Mouse (Mus musculus) embryonic fibroblast, embryonic 13.5 days (primary cell): ENCODE results near the gene Mapk1ip1.

Source experiments
- CTCF ChIP-seq: IDR thresholded peaks from 2 replicates; pipeline ENCODE4 v1.5.1; 2011; ENCODE audit warnings: mild to moderate bottlenecking, control low read depth, low read length, moderate library complexity, borderline replicate concordance; ENCODE audit not compliant: insufficient read depth
- POLR2A ChIP-seq: IDR thresholded peaks from 2 replicates; pipeline ENCODE4 v1.6.1; 2011; ENCODE audit warnings: low read depth, mild to moderate bottlenecking, control low read depth, low read length, moderate library complexity

DNA sequence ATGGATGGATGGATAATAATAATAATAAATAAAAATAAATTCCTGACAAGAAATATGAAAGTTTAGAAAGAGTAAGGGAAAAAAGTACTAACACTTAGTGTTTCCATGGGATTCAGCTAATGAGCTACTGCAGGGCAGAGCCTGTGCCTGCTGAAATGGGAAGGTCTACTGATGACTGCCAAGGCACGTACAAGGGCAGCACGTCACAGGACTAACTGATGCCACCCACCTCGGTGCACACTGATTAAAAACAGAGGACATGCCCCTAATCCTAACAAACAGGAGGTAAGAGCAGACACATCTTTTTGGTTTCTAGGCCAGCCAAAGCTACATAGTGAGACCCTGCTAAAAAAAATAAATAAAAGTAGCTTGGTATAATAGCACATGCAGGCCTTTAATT lies 37.7 kb upstream of the Mapk1ip1 start:
- TF ChIP-seq POLR2A: no peak
- no peak for TF ChIP-seq CTCF
